In genomic region chr11:88118817-88119642, GRCm38 (mm10) we compare ENCODE assay signal across 8 mouse cellular contexts. TPM values are rescaled to one million over a fixed set of nuclear protein-coding genes. Genes with fewer than 3 reads are reported as not detected.
A peak's percentile ranks its signal among the peaks of the same experiment; 100 is the strongest.
DNase-seq lines count a peak whose midpoint lies in the region; ATAC-seq and TF ChIP-seq lines count a peak whose summit lies in the region.

No protein-coding gene starts in this region.

- TF ChIP-seq CTCF in intestine, postnatal 0 days (IDR thresholded peaks at IDR 0.05; ENCODE audit: low read depth) = no peak

- H3K4me3 ChIP-seq in intestine, postnatal 0 days (ENCODE audit: low read depth, low read length) = no peak overlapping the region
- no peak overlapping the region for H3K4me3 ChIP-seq in midbrain, embryonic 14.5 days (replicated peaks; ENCODE audit: low read depth, low read length)

- H3K27ac ChIP-seq in intestine, postnatal 0 days (ENCODE audit: low read depth, low read length) = peak overlapping the region; percentile 42; the same call in 1 of the 2 replicates
- H3K27ac ChIP-seq in midbrain, embryonic 14.5 days (replicated peaks; ENCODE audit: low read depth, low read length) = peak overlapping the region; percentile 93

- H3K9ac ChIP-seq in intestine, postnatal 0 days (ENCODE audit: low read depth, low read length) = no peak overlapping the region
- H3K9ac ChIP-seq in midbrain, embryonic 14.5 days (replicated peaks; ENCODE audit: low read length) = peak overlapping the region; percentile 39

- DNase-seq in adrenal gland, postnatal 10 days = peak; percentile 83
- DNase-seq in embryo, embryonic 9.5 days (ENCODE audit: extremely low spot score) = peak; percentile 73
- peak; percentile 48 to 73 for DNase-seq in gastrocnemius, postnatal 4 days (ENCODE audit: low spot score in 2 of 2)
- peak; percentile 35 to 43 for DNase-seq in left cerebral cortex, postnatal 36 days (ENCODE audit: low spot score in 2 of 2)
- DNase-seq in midbrain, embryonic 14.5 days = peak; percentile 82
- DNase-seq in testis, postnatal 10 days (ENCODE audit: low spot score) = peak; percentile 72
- DNase-seq in natural killer cell, adult 2 months (ENCODE audit: low spot score in 2 of 2) = no peak

- peak; percentile 52; the same call in 1 of the 2 replicates for ATAC-seq in intestine, postnatal 0 days
- ATAC-seq in midbrain, embryonic 14.5 days (ENCODE audit: low FRiP score, low TSS enrichment) = peak; percentile 85

- intact Hi-C loops in left cerebral cortex, postnatal 36 days (cut with DNase I) = loop anchor here (5.0 kb wide), 1 partner anchor 43 kb away; no protein-coding TSS in a partner anchor

- 0 out of 2 replicates have a peak overlapping the region, but pooled peaks have one; percentile 10 for H3K4me2 ChIP-seq in intestine, postnatal 0 days (replicated peaks; ENCODE audit: low read depth)
- H3K4me2 ChIP-seq in midbrain, embryonic 14.5 days (ENCODE audit: low read length) = peak overlapping the region; percentile 9

- H3K4me1 ChIP-seq in intestine, postnatal 0 days (replicated peaks; ENCODE audit: control insufficient read depth, insufficient read depth, low read length) = no peaks in the 10 kb centered on the region
- peaks cover 62% of the 10 kb centered on the region for H3K4me1 ChIP-seq in midbrain, embryonic 14.5 days (ENCODE audit: control insufficient read depth, insufficient read depth, low read length)

- WGBS in intestine, postnatal 0 days = 35% methylated on average over 8 of the region's 8 CpGs
- WGBS in midbrain, embryonic 14.5 days = 4% methylated on average over 8 of the region's 8 CpGs

- no peaks in the 10 kb centered on the region for H3K27me3 ChIP-seq in intestine, postnatal 0 days (replicated peaks; ENCODE audit: control insufficient read depth, insufficient read depth, low read length)
- H3K27me3 ChIP-seq in midbrain, embryonic 14.5 days (ENCODE audit: control insufficient read depth, insufficient read depth, low read length) = no peaks in the 10 kb centered on the region

- H3K9me3 ChIP-seq in intestine, postnatal 0 days (ENCODE audit: control insufficient read depth) = no peaks in the 10 kb centered on the region
- no peaks in the 10 kb centered on the region for H3K9me3 ChIP-seq in midbrain, embryonic 14.5 days (ENCODE audit: control insufficient read depth, low read length)

- H3K36me3 ChIP-seq in intestine, postnatal 0 days (ENCODE audit: control insufficient read depth, insufficient read depth) = no peaks in the 10 kb centered on the region
- H3K36me3 ChIP-seq in midbrain, embryonic 14.5 days (ENCODE audit: control insufficient read depth, insufficient read depth, low read length) = no peaks in the 10 kb centered on the region

RNA-seq across cellular contexts. Expression of gene Cuedc1, which starts 21.2 kb away (rescaled TPM):
- 10 to 100 TPM; 32.4 to 43.1 TPM for total RNA-seq in adrenal gland, postnatal 10 days (2021)
- 10 to 100 TPM; 47.4 to 53.8 TPM for total RNA-seq in gastrocnemius, postnatal 4 days (2021)
- polyA plus RNA-seq in intestine, postnatal 0 days (2015; fragmentation: Nextera tagmentation; extraction: Ambion mirVana) = 7.1 and 10.1 TPM in 2 replicates
- total RNA-seq in left cerebral cortex, postnatal 36 days (2021) = 10 to 100 TPM; 23.9 to 31.7 TPM
- 29.6 and 31.1 TPM in 2 replicates for polyA plus RNA-seq in midbrain, embryonic 14.5 days (2014; fragmentation: Nextera tagmentation; extraction: Ambion mirVana)

RNA-seq across cellular contexts. Expression of gene Vezf1, which starts 51.0 kb away (rescaled TPM):
- 10 to 100 TPM; 37.8 to 41.3 TPM for total RNA-seq in adrenal gland, postnatal 10 days (2021)
- total RNA-seq in gastrocnemius, postnatal 4 days (2021) = 10 to 100 TPM; 39.5 to 44.8 TPM
- 16.8 and 18.7 TPM in 2 replicates for polyA plus RNA-seq in intestine, postnatal 0 days (2015; fragmentation: Nextera tagmentation; extraction: Ambion mirVana)
- 10 to 100 TPM; 24.4 to 26.2 TPM for total RNA-seq in left cerebral cortex, postnatal 36 days (2021)
- 58.9 and 69.9 TPM in 2 replicates for polyA plus RNA-seq in midbrain, embryonic 14.5 days (2014; fragmentation: Nextera tagmentation; extraction: Ambion mirVana)

Comparison
In these comparisons a context has a peak if more than half of its experiments do, and no peak if none do; other contexts are left out.
1. DNase-seq: peak in adrenal gland, postnatal 10 days (single experiment), embryo, embryonic 9.5 days (single experiment), gastrocnemius, postnatal 4 days (2 of 2), left cerebral cortex, postnatal 36 days (2 of 2), midbrain, embryonic 14.5 days (single experiment) and testis, postnatal 10 days (single experiment); none in natural killer cell, adult 2 months (0 of 2).